ENCODE assay signal across 35 mouse cellular contexts in the genomic region with DNA sequence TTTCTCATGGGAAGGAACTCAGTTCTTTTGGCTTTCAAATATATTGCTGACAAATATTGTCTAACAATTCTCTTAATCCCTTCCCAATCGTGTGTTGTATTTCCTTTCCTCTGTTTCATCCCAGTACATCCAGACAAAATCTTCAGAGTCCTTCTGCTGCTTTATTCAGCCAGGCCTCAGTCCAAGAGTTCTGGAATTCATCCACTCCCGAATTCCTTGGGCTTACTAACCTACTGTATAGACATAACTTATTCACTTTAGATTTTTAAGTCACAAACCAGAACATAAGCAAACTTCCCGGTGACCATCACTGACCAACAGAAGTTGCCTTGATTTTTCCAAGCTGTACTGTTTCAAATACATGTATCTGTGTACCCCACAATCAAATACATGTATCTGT.
"Had no signal": no experiment of that assay in that cellular context is flagged by ENCODE, and none has a peak within 500 bp of the region (broad histone marks: within the 10 kb centered on the region; RNA-seq: fewer than 3 reads in every experiment).

No protein-coding gene starts in this region.

- H3K9ac ChIP-seq: heart, embryonic 12.5 days; heart, embryonic 13.5 days; heart, embryonic 15.5 days; hindbrain, embryonic 12.5 days; hindbrain, embryonic 13.5 days; hindbrain, embryonic 14.5 days; hindbrain, embryonic 15.5 days; intestine, embryonic 15.5 days; kidney, embryonic 15.5 days had no signal

- H3K4me1 ChIP-seq: hindbrain, embryonic 10.5 days; hindbrain, embryonic 12.5 days; hindbrain, embryonic 13.5 days; hindbrain, embryonic 15.5 days had no signal

- H3K9me3 ChIP-seq: heart, embryonic 10.5 days; heart, embryonic 12.5 days; heart, embryonic 13.5 days; heart, embryonic 15.5 days; hindbrain, embryonic 10.5 days; hindbrain, embryonic 12.5 days; hindbrain, embryonic 13.5 days; hindbrain, embryonic 15.5 days; intestine, embryonic 15.5 days; kidney, embryonic 15.5 days had no signal

- H3K36me3 ChIP-seq: heart, embryonic 10.5 days; heart, embryonic 12.5 days; heart, embryonic 13.5 days; heart, embryonic 15.5 days; hindbrain, embryonic 10.5 days; hindbrain, embryonic 12.5 days; hindbrain, embryonic 13.5 days; hindbrain, embryonic 15.5 days; intestine, embryonic 15.5 days; kidney, embryonic 15.5 days had no signal

- H3K27me3 ChIP-seq: heart, embryonic 12.5 days; heart, embryonic 13.5 days; heart, embryonic 15.5 days; hindbrain, embryonic 12.5 days; hindbrain, embryonic 13.5 days; hindbrain, embryonic 15.5 days; intestine, embryonic 15.5 days; kidney, embryonic 15.5 days had no signal

- ATAC-seq: hindbrain, embryonic 16.5 days; hindbrain, postnatal 0 days; inflammation-experienced regulatory T-cells, adult 6 months; intestine, embryonic 15.5 days; intestine, embryonic 16.5 days; intestine, postnatal 0 days had no signal

- H3K27ac ChIP-seq: heart, embryonic 10.5 days; heart, embryonic 13.5 days; heart, embryonic 15.5 days; hindbrain, embryonic 10.5 days; hindbrain, embryonic 12.5 days; hindbrain, embryonic 13.5 days; hindbrain, embryonic 14.5 days; hindbrain, embryonic 15.5 days; hindbrain, postnatal 0 days; intestine, embryonic 15.5 days; kidney, embryonic 15.5 days; kidney, postnatal 0 days; layer of hippocampus, adult 2 months had no signal

- H3K4me2 ChIP-seq: heart, embryonic 11.5 days; heart, embryonic 12.5 days; heart, embryonic 13.5 days; heart, embryonic 15.5 days; hindbrain, embryonic 12.5 days; hindbrain, embryonic 13.5 days; hindbrain, embryonic 14.5 days; hindbrain, embryonic 15.5 days; intestine, embryonic 15.5 days; kidney, embryonic 15.5 days had no signal

- H3K4me3 ChIP-seq: heart, embryonic 10.5 days; heart, embryonic 12.5 days; heart, embryonic 13.5 days; heart, embryonic 15.5 days; hindbrain, embryonic 10.5 days; hindbrain, embryonic 12.5 days; hindbrain, embryonic 13.5 days; hindbrain, embryonic 15.5 days; intestine, embryonic 15.5 days; kidney, embryonic 15.5 days; layer of hippocampus, adult 2 months had no signal

- DNase-seq: heart, postnatal 10 days; heart, postnatal 14 days; heart, postnatal 36 days; heart, postnatal 4 days; kidney, adult 11 months; kidney, adult 18-20 months; kidney, adult 2 months; kidney, adult 8-10 months; kidney, adult 9 months; kidney, postnatal 10 days; kidney, postnatal 14 days; kidney, postnatal 25 days; kidney, postnatal 36 days; kidney, postnatal 4 days; layer of hippocampus, adult 9-11 months; layer of hippocampus, postnatal 36 days had no signal
